8 mouse cellular contexts compared by ENCODE assay signal in genomic region chr9:114389371-114389904, GRCm38 (mm10). TPM values are rescaled to one million over a fixed set of nuclear protein-coding genes. Genes with fewer than 3 reads are reported as not detected.
DNase-seq lines count a peak whose midpoint lies in the region; ATAC-seq lines count a peak whose summit lies in the region.

No protein-coding gene starts in this region.

- peaks cover 13% of the 10 kb centered on the region; the same call in 1 of the 2 replicates for H3K36me3 ChIP-seq in lung, embryonic 15.5 days
- no peaks in the 10 kb centered on the region for H3K36me3 ChIP-seq in hindbrain, embryonic 12.5 days
- H3K36me3 ChIP-seq in macrophage (ENCODE audit: inconsistent target) = 0 out of 2 replicates have a peak, but pooled peaks cover 4% of the 10 kb centered on the region

- peaks cover 24% of the 10 kb centered on the region for H3K4me1 ChIP-seq in lung, embryonic 15.5 days
- peaks cover 2% of the 10 kb centered on the region; the same call in 1 of the 2 replicates for H3K4me1 ChIP-seq in hindbrain, embryonic 12.5 days

- peak overlapping the region; percentile 84 for H3K4me2 ChIP-seq in lung, embryonic 15.5 days
- peak overlapping the region; percentile 92 for H3K4me2 ChIP-seq in hindbrain, embryonic 12.5 days (replicated peaks)

- peak overlapping the region; percentile 62; the same call in 1 of the 2 replicates for H3K9ac ChIP-seq in lung, embryonic 15.5 days
- H3K9ac ChIP-seq in hindbrain, embryonic 12.5 days = peak overlapping the region; percentile 76; the same call in 1 of the 2 replicates

- no peaks in the 10 kb centered on the region for H3K27me3 ChIP-seq in lung, embryonic 15.5 days
- no peaks in the 10 kb centered on the region for H3K27me3 ChIP-seq in hindbrain, embryonic 12.5 days

- ATAC-seq in lung, embryonic 15.5 days (ENCODE audit: borderline replicate concordance, extremely low read depth, low FRiP score, low TSS enrichment) = 0 out of 2 replicates have a peak, but pooled peaks have one; percentile 19
- peak; percentile 6; the same call in 1 of the 2 replicates for ATAC-seq in hindbrain, embryonic 12.5 days (ENCODE audit: low FRiP score)

- no peak for DNase-seq in lung, postnatal 36 days
- peak; percentile 31 for DNase-seq in embryo, embryonic 9.5 days (ENCODE audit: extremely low spot score)
- peak; percentile 26 for DNase-seq in thymus, postnatal 25 days
- DNase-seq in left cerebral cortex, postnatal 10 days (ENCODE audit: extremely low spot score in 1 of 2, low spot score in 2 of 2) = no peak
- no peak for DNase-seq in adrenal gland, adult 18-20 months (ENCODE audit: low spot score in 2 of 2)

- intact Hi-C loops in left cerebral cortex, postnatal 10 days (cut with DNase I) = loop anchor here (10.0 kb wide), 1 partner anchor 395 kb away; no protein-coding TSS in a partner anchor

- peak overlapping the region; percentile 69 for H3K4me3 ChIP-seq in lung, embryonic 15.5 days
- peak overlapping the region; percentile 77 for H3K4me3 ChIP-seq in hindbrain, embryonic 12.5 days
- H3K4me3 ChIP-seq in macrophage (ENCODE audit: inconsistent target) = peak overlapping the region; percentile 26

- H3K27ac ChIP-seq in lung, embryonic 15.5 days = peak overlapping the region; percentile 96
- H3K27ac ChIP-seq in hindbrain, embryonic 12.5 days = no peak overlapping the region
- no peak overlapping the region for H3K27ac ChIP-seq in macrophage

- WGBS in lung, embryonic 15.5 days = 70% methylated on average over 8 of the region's 8 CpGs
- WGBS in hindbrain, embryonic 12.5 days = 74% methylated on average over 8 of the region's 8 CpGs
- 80% methylated on average over 8 of the region's 8 CpGs for WGBS in macrophage (ENCODE audit: missing documents)

- peaks cover 30% of the 10 kb centered on the region; the same call in 1 of the 2 replicates for H3K79me2 ChIP-seq in macrophage (ENCODE audit: inconsistent target)

- H3K9me3 ChIP-seq in lung, embryonic 15.5 days = no peaks in the 10 kb centered on the region
- H3K9me3 ChIP-seq in hindbrain, embryonic 12.5 days (replicated peaks) = no peaks in the 10 kb centered on the region

RNA-seq across cellular contexts. Expression of gene Crtap, which starts 1.0 kb away (rescaled TPM):
- polyA plus RNA-seq in lung, embryonic 15.5 days (2015; fragmentation: Nextera tagmentation; extraction: Ambion mirVana) = 153 and 159 TPM in 2 replicates
- 68.4 and 73.9 TPM in 2 replicates for polyA plus RNA-seq in hindbrain, embryonic 12.5 days (2016; fragmentation: Nextera tagmentation; extraction: Ambion mirVana)
- total RNA-seq in macrophage (2018; cell fraction: chromatin; rRNA removed) = 10 to 100 TPM in 16 of 26 experiments, 1 to 10 TPM in 10; 3.9 to 43.9 (median 12.5) TPM
- 100 to 1,000 TPM in 2 of 26 experiments, 10 to 100 TPM in 24; 55.4 to 108 (median 75.6) TPM for total RNA-seq in macrophage (2018; cell fraction: cytosol; rRNA removed)
- total RNA-seq in macrophage (2018; cell fraction: nucleus; rRNA removed) = 100 to 1,000 TPM in 3 of 26 experiments, 10 to 100 TPM in 23; 18.6 to 129 (median 50.8) TPM
- 58.8 to 145 TPM (median 96.5 TPM) in 3 replicates for polyA plus RNA-seq in macrophage (2018)
- total RNA-seq in left cerebral cortex, postnatal 10 days (2021) = 10 to 100 TPM in 1 of 2 experiments, 1 to 10 TPM in 1; 8.7 to 10.4 TPM
- total RNA-seq in adrenal gland, adult 18-20 months (2021) = 10 to 100 TPM; 95.3 to 98.3 TPM

RNA-seq across cellular contexts. Expression of gene Glb1, which starts 11.4 kb away (rescaled TPM):
- 42.6 and 47.7 TPM in 2 replicates for polyA plus RNA-seq in lung, embryonic 15.5 days (2015; fragmentation: Nextera tagmentation; extraction: Ambion mirVana)
- polyA plus RNA-seq in hindbrain, embryonic 12.5 days (2016; fragmentation: Nextera tagmentation; extraction: Ambion mirVana) = 26.0 and 27.9 TPM in 2 replicates
- 10 to 100 TPM in 22 of 26 experiments, 1 to 10 TPM in 4; 5.9 to 35.9 (median 25.6) TPM for total RNA-seq in macrophage (2018; cell fraction: chromatin; rRNA removed)
- 100 to 1,000 TPM in 12 of 26 experiments, 10 to 100 TPM in 14; 65.6 to 156 (median 95.6) TPM for total RNA-seq in macrophage (2018; cell fraction: cytosol; rRNA removed)
- 100 to 1,000 TPM in 13 of 26 experiments, 10 to 100 TPM in 13; 24.4 to 132 (median 99.7) TPM for total RNA-seq in macrophage (2018; cell fraction: nucleus; rRNA removed)
- 100 to 183 TPM (median 148 TPM) in 3 replicates for polyA plus RNA-seq in macrophage (2018)
- total RNA-seq in left cerebral cortex, postnatal 10 days (2021) = 10 to 100 TPM; 32.2 to 34.3 TPM
- 10 to 100 TPM; 22.9 to 29.5 TPM for total RNA-seq in adrenal gland, adult 18-20 months (2021)

RNA-seq across cellular contexts. Expression of gene Tmppe, which starts 11.5 kb away (rescaled TPM):
- 9.5 and 10.1 TPM in 2 replicates for polyA plus RNA-seq in lung, embryonic 15.5 days (2015; fragmentation: Nextera tagmentation; extraction: Ambion mirVana)
- polyA plus RNA-seq in hindbrain, embryonic 12.5 days (2016; fragmentation: Nextera tagmentation; extraction: Ambion mirVana) = 9.1 and 10.3 TPM in 2 replicates
- 10 to 100 TPM in 21 of 26 experiments, 1 to 10 TPM in 5; 4.2 to 45.1 (median 18.8) TPM for total RNA-seq in macrophage (2018; cell fraction: chromatin; rRNA removed)
- total RNA-seq in macrophage (2018; cell fraction: cytosol; rRNA removed) = 10 to 100 TPM in 17 of 26 experiments, 1 to 10 TPM in 9; 5.9 to 20.7 (median 12.2) TPM
- 10 to 100 TPM; 10.3 to 44.3 (median 21.3) TPM for total RNA-seq in macrophage (2018; cell fraction: nucleus; rRNA removed)
- polyA plus RNA-seq in macrophage (2018) = 6.0 to 12.5 TPM (median 9.7 TPM) in 3 replicates
- 1 to 10 TPM; 9.4 to 10.0 TPM for total RNA-seq in left cerebral cortex, postnatal 10 days (2021)
- total RNA-seq in adrenal gland, adult 18-20 months (2021) = 1 to 10 TPM; 5.4 to 6.3 TPM

RNA-seq across cellular contexts. Expression of gene Bcl2a1c, which starts 59.5 kb away (rescaled TPM):
- 0.39 TPM in 1 of 2 replicates, not detected in the other for polyA plus RNA-seq in lung, embryonic 15.5 days (2015; fragmentation: Nextera tagmentation; extraction: Ambion mirVana)
- polyA plus RNA-seq in hindbrain, embryonic 12.5 days (2016; fragmentation: Nextera tagmentation; extraction: Ambion mirVana) = not detected in 2 replicates
- total RNA-seq in macrophage (2018; cell fraction: chromatin; rRNA removed) = 1 to 10 TPM in 10 of 26 experiments, not detected in 16; 2.8 to 7.0 (median 3.8) TPM
- 1 to 10 TPM in 13 of 26 experiments, under 1 TPM in 8, not detected in 5; 0.51 to 6.8 (median 1.2) TPM for total RNA-seq in macrophage (2018; cell fraction: cytosol; rRNA removed)
- 10 to 100 TPM in 1 of 26 experiments, 1 to 10 TPM in 15, not detected in 10; 1.9 to 12.8 (median 6.2) TPM for total RNA-seq in macrophage (2018; cell fraction: nucleus; rRNA removed)
- 0.57 TPM in 1 of 3 replicates, not detected in the others for polyA plus RNA-seq in macrophage (2018)
- total RNA-seq in left cerebral cortex, postnatal 10 days (2021) = not detected
- total RNA-seq in adrenal gland, adult 18-20 months (2021) = not detected

Comparison
In these comparisons a context has a peak if more than half of its experiments do, and no peak if none do; other contexts are left out.
1. H3K4me3 ChIP-seq: peak in every context shown above with its lines; median percentile 77 in hindbrain, embryonic 12.5 days; 69 in lung, embryonic 15.5 days; 26 in macrophage.
2. DNase-seq: peak in embryo, embryonic 9.5 days (single experiment) and thymus, postnatal 25 days (single experiment); none in lung, postnatal 36 days (single experiment), left cerebral cortex, postnatal 10 days (0 of 2) and adrenal gland, adult 18-20 months (0 of 2).